28 mouse cellular contexts compared by ENCODE assay signal in genomic region chr9:84258488-84258887, GRCm38 (mm10).
DNase-seq lines count a peak whose midpoint lies in the region; ATAC-seq and TF ChIP-seq lines count a peak whose summit lies in the region.
"Had no signal": no experiment of that assay in that cellular context is flagged by ENCODE, and none has a peak within 500 bp of the region (broad histone marks: within the 10 kb centered on the region; RNA-seq: fewer than 3 reads in every experiment).

No protein-coding gene starts in this region.

- ATAC-seq in limb, embryonic 14.5 days (ENCODE audit: low FRiP score, low read depth), result no peak
- ATAC-seq in megakaryocyte, adult 5-6 weeks (ENCODE audit: poor library complexity, severe bottlenecking), result no peak
- ATAC-seq: forebrain, embryonic 15.5 days; hindbrain, embryonic 16.5 days; intestine, embryonic 15.5 days had no signal

- TF ChIP-seq POLR2A in limb, embryonic 14.5 days (IDR thresholded peaks at IDR 0.05; ENCODE audit: borderline replicate concordance, extremely low read depth, insufficient read depth, insufficient read length), result no peak

- 25% methylated on average over 1 of the region's 1 CpGs for whole genome bisulfite sequencing in limb, embryonic 14.5 days

- peak; percentile 43 for DNase-seq in embryo, embryonic 11 days
- DNase-seq in embryo, embryonic 9.5 days (ENCODE audit: extremely low spot score), result no peak
- DNase-seq in Muller cell, postnatal 12 days (ENCODE audit: inconsistent ontology term), result peak; percentile 19
- peak; percentile 50 for DNase-seq in fibroblast of lung, adult 2 months (ENCODE audit: low read depth)
- DNase-seq in limb, embryonic 14.5 days (ENCODE audit: low spot score), result peak; percentile 20
- DNase-seq in layer of hippocampus, adult 9-10 months (ENCODE audit: low spot score), result no peak
- DNase-seq: adrenal gland, adult 2 months; adrenal gland, postnatal 36 days; cerebellum, adult 8-10 months; cerebellum, postnatal 25 days; heart, postnatal 10 days; kidney, adult 8-10 months; kidney, postnatal 4 days; retina, postnatal 1 day; right cerebral cortex, postnatal 14 days; thymus, adult 18-20 months; thymus, postnatal 25 days had no signal

- no peaks in the 10 kb centered on the region for H3K27me3 ChIP-seq in limb, embryonic 14.5 days (ENCODE audit: control insufficient read depth, insufficient read depth, low read length)
- H3K27me3 ChIP-seq: forebrain, embryonic 15.5 days; heart, embryonic 13.5 days; intestine, embryonic 15.5 days; limb, embryonic 12.5 days; lung, embryonic 15.5 days; midbrain, embryonic 12.5 days; neural tube, embryonic 13.5 days had no signal

- H3K9me3 ChIP-seq in limb, embryonic 14.5 days (ENCODE audit: control insufficient read depth, low read length), result no peaks in the 10 kb centered on the region
- H3K9me3 ChIP-seq: forebrain, embryonic 15.5 days; heart, embryonic 13.5 days; intestine, embryonic 15.5 days; limb, embryonic 12.5 days; lung, embryonic 15.5 days; midbrain, embryonic 12.5 days; neural tube, embryonic 13.5 days had no signal

- H3K4me3 ChIP-seq in limb, embryonic 14.5 days (replicated peaks; ENCODE audit: low read length), result no peak overlapping the region
- H3K4me3 ChIP-seq: forebrain, embryonic 15.5 days; heart, embryonic 13.5 days; intestine, embryonic 15.5 days; limb, embryonic 12.5 days; lung, embryonic 15.5 days; midbrain, embryonic 12.5 days; neural tube, embryonic 13.5 days had no signal

- 0 out of 2 replicates have a peak, but pooled peaks cover 3% of the 10 kb centered on the region for H3K4me1 ChIP-seq in limb, embryonic 14.5 days (ENCODE audit: control insufficient read depth, insufficient read depth, low read length)
- H3K4me1 ChIP-seq: heart, embryonic 13.5 days had no signal

- no peak overlapping the region for H3K9ac ChIP-seq in limb, embryonic 14.5 days (ENCODE audit: low read depth, low read length, severe bottlenecking)
- H3K9ac ChIP-seq: forebrain, embryonic 15.5 days; heart, embryonic 13.5 days; intestine, embryonic 15.5 days; limb, embryonic 12.5 days; lung, embryonic 15.5 days; midbrain, embryonic 12.5 days; neural tube, embryonic 13.5 days had no signal

- H3K36me3 ChIP-seq in limb, embryonic 14.5 days (ENCODE audit: control insufficient read depth, insufficient read depth, low read length), result no peaks in the 10 kb centered on the region
- H3K36me3 ChIP-seq: forebrain, embryonic 15.5 days; heart, embryonic 13.5 days; intestine, embryonic 15.5 days; limb, embryonic 12.5 days; lung, embryonic 15.5 days; midbrain, embryonic 12.5 days; neural tube, embryonic 13.5 days had no signal

- no peak overlapping the region for H3K27ac ChIP-seq in limb, embryonic 14.5 days (replicated peaks; ENCODE audit: low read depth, low read length)
- H3K27ac ChIP-seq: forebrain, embryonic 15.5 days; heart, embryonic 13.5 days; intestine, embryonic 15.5 days; kidney, postnatal 0 days; limb, embryonic 12.5 days; lung, embryonic 15.5 days; midbrain, embryonic 12.5 days; neural tube, embryonic 13.5 days had no signal

- H3K4me2 ChIP-seq in limb, embryonic 14.5 days (replicated peaks; ENCODE audit: low read depth, low read length, severe bottlenecking), result no peak overlapping the region
- H3K4me2 ChIP-seq: forebrain, embryonic 15.5 days; heart, embryonic 13.5 days; intestine, embryonic 15.5 days; limb, embryonic 12.5 days; liver, embryonic 11.5 days; lung, embryonic 15.5 days; midbrain, embryonic 12.5 days; neural tube, embryonic 13.5 days had no signal

Comparison
In these comparisons a context has a peak if more than half of its experiments do, and no peak if none do; other contexts are left out.
1. DNase-seq: peak in embryo, embryonic 11 days (single experiment), Muller cell, postnatal 12 days (single experiment), fibroblast of lung, adult 2 months (single experiment) and limb, embryonic 14.5 days (single experiment); none in embryo, embryonic 9.5 days (single experiment) and layer of hippocampus, adult 9-10 months (single experiment).